Mouse (Mus musculus): ENCODE measurements around the gene Slc16a10.

Gene Slc16a10

GRCm38 (mm10) chr10:40109520-40109919 is 32.5 kb downstream of the Slc16a10 start:
- no peak for DNase-seq (ENCODE audit: low spot score in 2 of 2)

- DNase-seq (ENCODE audit: low spot score in 2 of 2) = no peak
Observed at GRCm38 (mm10) chr10:40108992-40109391, 33.1 kb downstream of the Slc16a10 start.

GRCm38 (mm10) chr10:40107995-40108394 is 34.1 kb downstream of the Slc16a10 start:
- DNase-seq (ENCODE audit: low spot score in 2 of 2) = no peak

- DNase-seq (ENCODE audit: low spot score in 2 of 2) = no peak
Observed at GRCm38 (mm10) chr10:40105174-40105573, 36.9 kb downstream of the Slc16a10 start.

- DNase-seq (ENCODE audit: low spot score in 2 of 2) = no peak
Observed at GRCm38 (mm10) chr10:40103790-40104189, 38.3 kb downstream of the Slc16a10 start.

GRCm38 (mm10) chr10:40102986-40103385 is 39.1 kb downstream of the Slc16a10 start:
- no peak for DNase-seq (ENCODE audit: low spot score in 2 of 2)

- DNase-seq (ENCODE audit: low spot score in 2 of 2) = no peak
Observed at GRCm38 (mm10) chr10:40102166-40102565, 39.9 kb downstream of the Slc16a10 start.

GRCm38 (mm10) chr10:40098441-40098840 is 43.6 kb downstream of the Slc16a10 start:
- DNase-seq (ENCODE audit: low spot score in 2 of 2) = no peak

GRCm38 (mm10) chr10:40097519-40097918 is 44.5 kb downstream of the Slc16a10 start:
- DNase-seq (ENCODE audit: low spot score in 2 of 2) = no peak

- DNase-seq (ENCODE audit: low spot score in 2 of 2) = no peak
Observed at GRCm38 (mm10) chr10:40094752-40095151, 47.3 kb downstream of the Slc16a10 start.

- DNase-seq (ENCODE audit: low spot score in 2 of 2) = no peak
Observed at GRCm38 (mm10) chr10:40093526-40093925, 48.5 kb downstream of the Slc16a10 start.

- DNase-seq (ENCODE audit: low spot score in 2 of 2) = no peak
Observed at GRCm38 (mm10) chr10:40091455-40091854, 50.6 kb downstream of the Slc16a10 start.

GRCm38 (mm10) chr10:40090504-40091428 is 51.3 kb downstream of the Slc16a10 start:
- DNase-seq (ENCODE audit: low spot score in 2 of 2) = no peak

- DNase-seq (ENCODE audit: low spot score in 2 of 2) = no peak
Observed at GRCm38 (mm10) chr10:40084332-40085093, 57.5 kb downstream of the Slc16a10 start.

- no peak for DNase-seq (ENCODE audit: low spot score in 2 of 2)
Observed at GRCm38 (mm10) chr10:40083556-40083955, 58.5 kb downstream of the Slc16a10 start.

GRCm38 (mm10) chr10:40082668-40083067 is 59.4 kb downstream of the Slc16a10 start:
- no peak for DNase-seq (ENCODE audit: low spot score in 2 of 2)

GRCm38 (mm10) chr10:40080533-40080932 is 61.5 kb downstream of the Slc16a10 start:
- DNase-seq (ENCODE audit: low spot score in 2 of 2) = no peak

GRCm38 (mm10) chr10:40079256-40079655 is 62.8 kb downstream of the Slc16a10 start:
- DNase-seq (ENCODE audit: low spot score in 2 of 2) = no peak

- no peak for DNase-seq (ENCODE audit: low spot score in 2 of 2)
Observed at GRCm38 (mm10) chr10:40077960-40078353, 64.1 kb downstream of the Slc16a10 start.

- DNase-seq (ENCODE audit: low spot score in 2 of 2) = no peak
Observed at GRCm38 (mm10) chr10:40077346-40077959, 64.6 kb downstream of the Slc16a10 start.

GRCm38 (mm10) chr10:40073608-40074007 is 68.5 kb downstream of the Slc16a10 start:
- DNase-seq (ENCODE audit: low spot score in 2 of 2) = no peak

GRCm38 (mm10) chr10:40070684-40071083 is 71.4 kb downstream of the Slc16a10 start:
- no peak for DNase-seq (ENCODE audit: low spot score in 2 of 2)

Measured in right cerebral cortex, postnatal 10 days (tissue).